Mouse (Mus musculus): ENCODE measurements around the gene Adgrd1.

The Adgrd1 gene

DNA sequence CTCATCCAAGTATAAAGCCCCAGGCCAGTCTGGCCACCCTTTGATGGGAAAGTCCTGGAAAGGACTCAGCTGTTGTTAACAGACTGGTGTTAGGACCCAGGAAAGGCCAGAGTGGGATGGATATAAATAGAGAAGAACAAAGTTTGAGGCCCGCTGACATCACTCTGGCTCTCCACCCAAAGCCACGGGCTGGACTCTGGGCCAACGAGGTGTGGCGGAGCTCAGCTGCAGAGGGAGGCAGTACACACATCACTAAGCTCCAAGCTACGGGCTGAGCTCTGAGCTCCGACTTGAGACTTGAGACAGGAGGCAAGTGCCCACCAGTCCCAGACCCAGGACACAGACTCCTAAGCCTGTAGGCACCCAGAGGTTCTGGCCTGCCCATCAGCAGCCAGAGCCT, at the start of gene Adgrd1:
Adgrd1 (plus strand) TSS at position 240 of the 400 bp plus-strand sequence.
- DNase-seq (ENCODE audit: low spot score in 2 of 2), result no peak

- DNase-seq (ENCODE audit: low spot score in 2 of 2), result no peak
These were observed 47.2 kb upstream of the Adgrd1 start for GRCm38 (mm10) chr5:129049372-129049771.

DNA sequence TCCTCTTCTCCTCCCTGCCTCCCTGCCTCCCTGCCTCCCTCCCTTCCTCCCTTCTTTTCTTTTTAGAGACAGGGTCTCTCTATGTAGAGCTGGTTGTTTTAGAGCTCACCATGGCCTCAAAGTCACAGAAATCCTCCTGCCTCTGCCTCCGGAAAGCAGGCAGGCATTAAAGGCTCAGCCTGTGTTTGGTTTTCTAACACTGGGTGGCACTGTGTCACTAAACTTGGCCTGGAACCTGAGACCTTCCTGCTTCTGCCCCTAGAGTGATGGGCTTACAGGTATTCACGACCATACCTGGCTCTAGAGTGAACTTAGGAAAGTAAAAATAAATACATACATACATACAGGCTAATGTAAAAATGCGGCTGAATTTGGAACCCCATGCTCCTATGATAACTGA, 44.6 kb upstream of the Adgrd1 start:
- no peak for DNase-seq (ENCODE audit: low spot score in 2 of 2)

- no peak for DNase-seq (ENCODE audit: low spot score in 2 of 2)
These were observed 43.8 kb upstream of the Adgrd1 start for GRCm38 (mm10) chr5:129052636-129053355.

- no peak for DNase-seq (ENCODE audit: low spot score in 2 of 2)
These were observed 41.8 kb upstream of the Adgrd1 start for GRCm38 (mm10) chr5:129054675-129055284.

GRCm38 (mm10) chr5:129059116-129059515, 37.4 kb upstream of the Adgrd1 start:
- DNase-seq (ENCODE audit: low spot score in 2 of 2), result no peak

- peak in 1 of 2 experiments; percentile 48 for DNase-seq (ENCODE audit: low spot score in 2 of 2)
These were observed 35.0 kb upstream of the Adgrd1 start for GRCm38 (mm10) chr5:129061579-129061978.

- peak; percentile 67 to 87 for DNase-seq (ENCODE audit: low spot score in 2 of 2)
These were observed 33.3 kb upstream of the Adgrd1 start for GRCm38 (mm10) chr5:129063037-129063791.

DNA sequence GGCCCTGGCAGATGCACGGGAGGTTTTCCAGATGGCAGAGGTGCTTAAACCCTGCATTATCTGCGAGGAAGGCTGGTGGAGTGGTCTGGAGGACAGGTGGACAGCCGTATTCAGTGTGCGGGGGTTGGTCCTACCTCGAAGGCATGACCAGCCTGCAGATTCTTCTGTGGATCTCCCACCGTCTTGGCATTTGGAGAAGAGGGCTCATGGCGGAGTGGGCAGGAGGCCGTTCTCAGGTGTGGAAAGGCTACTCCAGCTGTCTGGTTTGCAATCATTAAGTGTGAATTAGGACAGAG, 32.8 kb upstream of the Adgrd1 start:
- DNase-seq (ENCODE audit: low spot score in 2 of 2), result no peak

- no peak for DNase-seq (ENCODE audit: low spot score in 2 of 2)
These were observed 32.4 kb upstream of the Adgrd1 start for GRCm38 (mm10) chr5:129064186-129064585.

GRCm38 (mm10) chr5:129065301-129065700, 31.2 kb upstream of the Adgrd1 start:
- DNase-seq (ENCODE audit: low spot score in 2 of 2), result no peak

DNA sequence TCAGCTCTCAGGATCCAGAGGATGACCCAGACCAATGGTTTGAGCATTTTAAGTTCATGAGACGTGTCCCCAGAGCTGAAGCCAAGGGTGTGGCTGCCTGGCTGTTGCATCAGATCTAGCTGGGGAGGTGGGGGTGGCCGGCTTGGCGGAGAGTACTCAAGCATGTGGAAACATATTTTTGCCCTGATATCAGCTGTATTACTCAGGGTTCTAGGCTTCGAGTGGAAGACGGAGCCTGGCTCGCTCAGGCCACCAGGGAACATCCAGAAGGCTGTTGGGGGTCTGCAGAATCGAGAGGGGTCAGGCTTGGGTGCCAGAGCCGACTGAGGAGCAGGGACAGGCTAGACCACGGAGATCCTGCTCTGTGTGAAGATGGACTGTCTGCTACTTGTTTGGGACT, 30.6 kb upstream of the Adgrd1 start:
- DNase-seq (ENCODE audit: low spot score in 2 of 2), result no peak

DNA sequence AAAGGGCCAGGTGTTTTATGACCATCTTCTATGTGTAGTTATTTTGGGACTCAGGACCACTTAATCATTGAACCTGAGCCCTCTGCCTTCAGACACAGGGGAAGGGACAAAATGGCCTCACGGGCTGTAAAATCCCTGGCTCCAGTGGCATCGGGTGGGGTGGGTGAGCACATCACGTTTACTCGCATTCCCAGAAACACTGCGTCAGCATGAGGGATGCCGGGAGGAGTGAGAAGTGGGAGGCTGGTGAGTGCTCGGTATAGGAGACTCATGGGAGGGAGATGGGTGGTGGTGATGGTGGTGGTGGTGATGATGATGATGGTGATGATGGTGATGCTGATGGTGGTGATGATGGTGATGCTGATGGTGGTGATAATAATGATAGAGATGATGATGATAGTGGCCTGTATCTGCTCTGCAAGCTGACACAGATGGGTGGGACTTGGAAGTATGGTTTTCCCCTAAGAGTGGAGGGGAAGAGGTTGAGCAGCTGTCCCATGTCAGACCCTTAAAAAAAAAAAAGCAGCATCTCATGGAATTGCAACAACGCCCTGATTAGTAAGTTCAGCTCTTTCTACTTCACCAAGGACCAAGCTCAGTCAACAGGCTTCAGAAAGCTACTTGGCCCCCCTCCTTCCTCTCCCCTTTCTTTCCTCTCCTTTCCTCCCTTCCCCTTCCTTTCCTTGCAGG, 29.9 kb upstream of the Adgrd1 start:
- DNase-seq (ENCODE audit: low spot score in 2 of 2), result no peak

DNA sequence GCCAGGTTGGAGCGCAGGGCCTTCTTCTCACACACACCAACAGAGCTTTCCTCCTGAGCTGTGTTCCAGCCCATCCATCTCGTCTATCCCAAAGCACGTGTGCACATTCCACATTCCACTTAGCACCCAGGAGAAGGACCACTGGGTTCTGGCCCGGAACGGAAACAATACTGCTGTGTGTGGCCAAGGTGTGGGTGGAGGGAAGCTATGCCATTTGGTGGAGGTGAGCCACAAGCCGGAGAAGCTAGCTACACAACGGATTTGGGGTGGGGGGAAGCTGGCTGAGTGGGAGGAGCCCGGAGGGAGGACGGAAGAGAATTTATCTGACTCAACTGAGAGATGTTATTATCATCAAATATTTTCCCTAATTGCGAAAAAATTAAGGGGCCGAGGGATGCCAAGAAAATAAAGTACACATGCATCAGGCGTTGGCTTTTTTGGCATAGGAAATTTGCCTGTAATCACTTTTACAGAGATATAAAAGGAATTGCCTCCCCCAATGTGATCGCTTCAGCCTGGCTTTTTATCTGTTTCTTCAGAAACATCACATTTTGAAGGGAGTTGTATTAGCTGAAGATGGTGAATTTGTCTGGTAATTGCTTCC, 29.2 kb upstream of the Adgrd1 start:
- no peak for DNase-seq (ENCODE audit: low spot score in 2 of 2)

DNA sequence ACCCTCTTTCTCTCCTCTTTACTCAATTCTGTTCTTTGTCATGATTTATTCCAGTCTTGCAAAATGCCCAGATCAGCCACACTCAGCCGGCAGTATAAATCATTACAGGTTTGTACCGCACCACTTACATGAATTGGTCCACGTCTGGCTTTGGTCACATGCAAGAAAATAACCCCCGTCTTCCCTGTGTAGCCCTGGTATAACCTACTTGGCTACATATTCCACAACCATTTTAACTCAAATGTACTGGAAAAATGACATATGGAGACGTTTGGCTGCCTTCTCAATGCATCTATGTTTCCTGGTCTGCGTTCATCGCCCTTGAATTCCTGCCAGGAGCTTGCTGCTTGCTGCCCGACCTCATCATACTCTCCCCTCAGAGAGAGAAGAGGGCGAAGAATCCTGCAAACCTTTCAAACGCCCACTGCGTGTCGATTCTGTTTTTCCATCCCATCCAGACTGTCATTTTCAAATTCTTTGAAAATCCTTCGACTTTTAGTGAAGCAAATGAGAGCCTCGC, 24.7 kb upstream of the Adgrd1 start:
- DNase-seq (ENCODE audit: low spot score in 2 of 2), result no peak

DNA sequence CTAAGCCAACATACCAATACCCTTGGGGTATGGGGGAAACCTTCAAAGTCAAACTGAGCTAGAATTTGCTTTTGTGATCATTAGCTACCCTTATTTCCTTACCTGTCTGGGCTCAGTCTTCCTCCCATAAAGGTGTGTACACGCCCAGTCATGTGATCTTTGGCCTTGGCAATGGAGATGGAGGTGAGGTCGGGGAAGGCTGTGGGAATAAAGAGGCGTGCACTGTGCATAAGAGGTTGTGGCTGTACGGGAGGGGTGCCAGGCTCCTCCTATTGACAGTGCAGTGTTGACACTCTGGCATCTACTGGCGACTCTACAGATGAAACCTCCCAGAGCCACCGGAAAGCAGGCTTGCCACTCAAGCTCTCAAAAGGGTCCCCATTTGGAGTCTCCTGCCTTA, 23.1 kb upstream of the Adgrd1 start:
- DNase-seq (ENCODE audit: low spot score in 2 of 2), result no peak

- no peak for DNase-seq (ENCODE audit: low spot score in 2 of 2)
These were observed 20.5 kb upstream of the Adgrd1 start for GRCm38 (mm10) chr5:129076098-129076497.

DNA sequence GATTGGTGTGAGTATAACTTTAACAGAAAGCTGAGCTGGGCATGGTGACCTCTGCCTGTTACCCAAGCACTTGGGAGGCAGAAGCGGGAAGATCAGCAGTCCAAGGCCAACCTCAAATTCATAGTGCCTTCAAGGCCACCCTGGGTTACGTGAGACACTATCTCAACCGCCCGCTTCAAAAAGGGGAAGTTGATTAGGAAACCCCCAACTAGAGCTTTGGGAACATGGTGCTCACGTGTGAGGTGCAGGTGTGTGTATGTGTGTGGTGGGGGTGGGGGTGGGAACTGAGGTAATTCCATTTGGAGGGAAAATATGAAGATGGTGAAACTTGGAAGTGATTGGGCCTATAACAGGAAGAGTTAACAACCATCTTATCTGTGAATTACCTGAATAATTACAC, 19.3 kb upstream of the Adgrd1 start:
- DNase-seq (ENCODE audit: low spot score in 2 of 2), result peak in 1 of 2 experiments; percentile 25

GRCm38 (mm10) chr5:129081521-129081920, 15.0 kb upstream of the Adgrd1 start:
- no peak for DNase-seq (ENCODE audit: low spot score in 2 of 2)

DNA sequence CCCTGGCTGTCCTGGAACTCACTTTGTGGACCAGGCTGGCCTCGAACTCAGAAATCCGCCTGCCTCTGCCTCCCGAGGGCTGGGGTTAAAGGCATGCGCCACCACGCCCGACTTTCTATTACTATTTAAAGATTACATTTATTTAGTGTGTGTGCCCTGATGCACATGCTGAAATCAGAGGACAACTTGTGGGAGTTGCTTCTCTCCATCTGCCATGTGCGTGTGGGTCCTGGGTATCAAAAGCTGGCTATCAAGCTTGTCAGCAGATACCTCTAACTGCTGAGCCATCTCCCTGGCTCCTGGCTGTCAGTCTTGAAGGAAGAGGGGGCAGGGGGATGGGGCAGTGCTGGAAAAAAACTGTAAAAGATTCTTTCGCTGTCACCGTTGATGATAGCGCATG, 11.4 kb upstream of the Adgrd1 start:
- no peak for DNase-seq (ENCODE audit: low spot score in 2 of 2)

- DNase-seq (ENCODE audit: low spot score in 2 of 2), result no peak
These were observed 4.0 kb upstream of the Adgrd1 start for GRCm38 (mm10) chr5:129092345-129093065.

Data from spleen, postnatal 10 days (tissue).